Mouse (Mus musculus) kidney, embryonic 14.5 days (tissue): Measurements from ENCODE around the gene Ugt1a9. TPM values are rescaled to one million over a fixed set of nuclear protein-coding genes. Genes with fewer than 3 reads are reported as not detected.

Source experiments
- ATAC-seq: fragments of 200-750 bp; cut with Nextera tagmentation; 2 replicates; pipeline ENCODE4 v1.8.0; 2017; ENCODE audit warnings: moderate number of reproducible peaks, mild to moderate bottlenecking, moderate TSS enrichment, moderate library complexity; ENCODE audit not compliant: low FRiP score, low TSS enrichment
- H3K27ac ChIP-seq: fragments of 300-500 bp; sonication (generic); 2 replicates; pipeline ENCODE4 v1.5.1; 2014; ENCODE audit warnings: low read depth, mild to moderate bottlenecking, low read length, moderate library complexity, mixed read lengths
- H3K27me3 ChIP-seq: fragments of 300-500 bp; sonication (generic); 2 replicates; pipeline ENCODE4 v1.6.1; 2014; ENCODE audit warnings: mild to moderate bottlenecking, low read length; ENCODE audit not compliant: control insufficient read depth, insufficient read depth
- H3K36me3 ChIP-seq: fragments of 300-500 bp; sonication (generic); 2 replicates; pipeline ENCODE4 v1.6.1; 2014; ENCODE audit warnings: low read length, mixed read lengths; ENCODE audit not compliant: control insufficient read depth, insufficient read depth
- H3K4me1 ChIP-seq: fragments of 300-500 bp; sonication (generic); 2 replicates; pipeline ENCODE4 v1.6.1; 2014; ENCODE audit warnings: low read length, mixed read lengths; ENCODE audit not compliant: control insufficient read depth, insufficient read depth
- H3K4me2 ChIP-seq: fragments of 300-500 bp; sonication (generic); replicated peaks from 2 replicates; pipeline ENCODE4 v1.6.1; 2014; ENCODE audit warnings: low read depth, mild to moderate bottlenecking, low read length
- H3K4me3 ChIP-seq: fragments of 300-500 bp; sonication (generic); 2 replicates; pipeline ENCODE4 v1.5.1; 2014; ENCODE audit warnings: mild to moderate bottlenecking, low read length
- H3K9ac ChIP-seq: fragments of 300-500 bp; sonication (generic); 2 replicates; pipeline ENCODE4 v1.6.1; 2014; ENCODE audit warnings: low read depth, mild to moderate bottlenecking, low read length, moderate library complexity
- H3K9me3 ChIP-seq: fragments of 300-500 bp; sonication (generic); 2 replicates; pipeline ENCODE4 v1.6.1; 2016; ENCODE audit warnings: low read length; ENCODE audit not compliant: control insufficient read depth
- WGBS: fragments of 180-500 bp; shearing (Covaris S2); extraction: QIAGEN DNeasy Blood & Tissue Kit; methylation state at CpG from one replicate; pipeline ENCODE4 v1.1.7; 2014; 5-methylcytosine and 5-hydroxymethylcytosine counted together
- polyA plus RNA-seq: library from polyadenylated mRNA; unstranded; fragments of >200 nt; fragmentation: Nextera tagmentation; extraction: Ambion mirVana; gene quantifications from 2 replicates; pipeline ENCODE4 v1.2.1, GENCODE M21; 2014

Gene Ugt1a9
- polyA plus RNA-seq, 1 experiment from 2014 or later, result 2.5 TPM

DNA sequence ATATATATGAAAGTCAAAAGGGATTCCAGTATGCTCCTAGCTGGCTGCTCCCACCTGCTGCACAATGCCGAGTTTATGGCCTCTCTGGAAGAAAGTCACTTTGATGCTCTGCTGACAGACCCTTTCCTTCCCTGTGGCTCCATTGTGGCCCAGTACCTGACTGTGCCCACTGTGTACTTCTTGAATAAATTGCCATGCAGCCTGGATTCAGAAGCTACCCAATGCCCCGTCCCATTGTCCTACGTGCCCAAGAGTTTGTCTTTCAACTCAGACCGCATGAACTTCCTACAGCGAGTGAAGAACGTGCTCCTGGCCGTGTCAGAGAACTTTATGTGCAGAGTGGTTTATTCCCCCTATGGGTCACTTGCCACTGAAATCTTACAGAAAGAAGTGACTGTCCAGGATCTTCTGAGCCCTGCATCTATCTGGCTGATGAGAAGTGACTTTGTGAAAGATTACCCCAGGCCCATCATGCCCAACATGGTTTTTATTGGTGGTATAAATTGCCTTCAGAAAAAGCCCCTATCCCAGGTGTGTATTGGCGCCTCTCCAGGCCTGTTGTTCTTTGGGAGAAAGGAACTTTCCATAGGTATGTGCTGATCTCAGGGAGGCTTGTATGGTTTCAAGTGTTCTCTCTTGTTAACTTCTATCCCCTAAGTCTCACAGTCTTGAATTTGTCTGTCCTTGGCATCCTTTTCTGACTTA is 141.9 kb downstream of the Ugt1a9 start:
- no peaks in the 10 kb centered on the region for H3K4me1 ChIP-seq
- H3K27me3 ChIP-seq, result no peaks in the 10 kb centered on the region
- WGBS, result 61% methylated on average over 8 of the region's 8 CpGs
- no peak overlapping the region for H3K9ac ChIP-seq
- H3K36me3 ChIP-seq, result no peaks in the 10 kb centered on the region
- peaks cover 58% of the 10 kb centered on the region for H3K9me3 ChIP-seq
- no peak overlapping the region for H3K4me3 ChIP-seq
- H3K27ac ChIP-seq, result no peak overlapping the region
- peak; percentile 40; the same call in 1 of the 2 replicates for ATAC-seq
- no peak overlapping the region for H3K4me2 ChIP-seq

DNA sequence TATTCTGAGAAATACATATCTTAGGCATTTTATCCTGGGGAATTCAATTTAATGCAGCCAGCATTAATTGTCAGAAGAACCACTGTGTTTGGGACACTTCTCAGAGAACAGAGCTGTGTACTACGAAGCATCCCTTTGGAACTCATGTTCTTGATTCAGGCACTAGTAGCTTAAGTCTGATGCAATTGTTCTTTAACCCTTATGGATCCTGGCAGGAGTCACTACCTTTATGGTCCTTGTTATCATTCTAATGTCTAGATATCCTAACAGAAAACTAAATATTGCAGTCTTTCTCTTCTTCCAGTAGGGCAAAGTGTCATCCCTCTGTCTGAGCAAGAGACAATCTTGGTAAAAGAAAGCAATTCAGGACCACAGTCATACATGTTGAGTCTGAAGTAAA is 142.5 kb downstream of the Ugt1a9 start:
- Histone ChIP-seq H3K9me3 (peaks cover 60% of the 10 kb centered on the region), H3K4me3 (no peak overlapping the region), H3K27ac (no peak overlapping the region), H3K36me3 (no peaks in the 10 kb centered on the region), H3K4me1 (no peaks in the 10 kb centered on the region), H3K4me2 (no peak overlapping the region), H3K27me3 (no peaks in the 10 kb centered on the region), H3K9ac (no peak overlapping the region)
- ATAC-seq, result no peak
- 84% methylated on average over 1 of the region's 1 CpGs for WGBS

DNA sequence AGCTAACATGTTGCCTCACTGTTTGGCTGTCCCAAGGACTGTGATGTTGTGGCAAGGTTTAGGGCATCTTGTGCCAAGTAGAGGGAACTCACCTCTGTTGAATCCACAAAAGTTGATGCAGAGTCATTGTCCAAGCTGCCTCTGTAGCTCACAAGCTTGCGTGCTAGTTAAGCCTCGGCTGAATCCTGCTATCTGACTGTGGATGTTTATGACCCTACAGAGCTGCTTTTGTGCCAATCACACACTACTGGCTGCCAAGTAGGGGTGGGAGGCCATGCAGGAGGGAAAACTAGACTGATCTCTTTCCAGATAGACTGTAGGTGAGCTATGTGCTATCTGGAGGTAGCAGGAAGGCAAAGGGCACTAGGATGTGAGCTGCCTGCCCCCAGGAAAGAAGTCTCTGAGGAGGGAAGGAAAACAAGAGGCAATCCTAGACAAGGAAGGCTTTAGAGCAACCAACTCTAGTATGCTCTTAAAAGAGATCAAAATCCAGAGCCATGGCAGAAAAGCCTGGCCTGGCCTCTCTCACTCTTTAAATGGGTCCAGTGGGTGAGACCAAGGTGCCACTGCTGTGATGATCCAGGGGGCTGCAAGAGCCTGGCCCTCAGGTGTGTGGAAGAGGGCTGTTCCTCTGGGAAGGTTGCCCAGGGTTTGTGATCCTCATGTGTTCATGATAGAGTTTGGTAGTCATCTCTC is 143.3 kb downstream of the Ugt1a9 start:
- H3K4me1 ChIP-seq, result no peaks in the 10 kb centered on the region
- 76% methylated on average over 2 of the region's 2 CpGs for WGBS
- H3K27me3 ChIP-seq, result no peaks in the 10 kb centered on the region
- no peak overlapping the region for H3K4me2 ChIP-seq
- no peaks in the 10 kb centered on the region for H3K36me3 ChIP-seq
- no peak overlapping the region for H3K9ac ChIP-seq
- peaks cover 60% of the 10 kb centered on the region for H3K9me3 ChIP-seq
- H3K4me3 ChIP-seq, result no peak overlapping the region
- no peak overlapping the region for H3K27ac ChIP-seq
- no peak for ATAC-seq

DNA sequence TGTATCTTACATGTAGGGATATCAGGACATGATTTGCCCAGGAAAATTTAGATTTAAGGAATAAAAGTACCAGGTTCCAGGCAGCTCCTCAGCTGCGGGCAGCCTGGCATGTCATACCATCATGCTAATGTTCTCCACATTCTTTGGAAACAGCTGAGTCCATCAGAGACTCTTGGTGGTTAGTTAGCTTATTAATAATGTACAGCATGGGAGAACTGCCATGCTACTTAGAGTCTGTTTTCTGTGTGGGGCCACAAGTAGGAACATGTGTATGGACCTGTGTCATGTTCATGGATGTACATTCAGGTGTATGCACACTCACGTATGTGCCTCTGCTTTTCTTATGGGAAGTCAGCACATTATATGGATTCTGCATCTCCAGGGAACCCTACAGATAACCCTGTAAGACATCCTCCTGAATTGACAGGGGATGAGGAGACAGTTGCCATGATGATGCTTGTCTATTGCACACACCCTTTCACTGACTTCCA is 143.9 kb downstream of the Ugt1a9 start:
- Histone ChIP-seq H3K9me3 (peaks cover 60% of the 10 kb centered on the region), H3K36me3 (no peaks in the 10 kb centered on the region), H3K27me3 (no peaks in the 10 kb centered on the region), H3K4me3 (no peak overlapping the region), H3K4me2 (no peak overlapping the region), H3K9ac (no peak overlapping the region), H3K27ac (no peak overlapping the region), H3K4me1 (no peaks in the 10 kb centered on the region)
- no peak for ATAC-seq
- WGBS, result 83% methylated on average over 2 of the region's 2 CpGs

DNA sequence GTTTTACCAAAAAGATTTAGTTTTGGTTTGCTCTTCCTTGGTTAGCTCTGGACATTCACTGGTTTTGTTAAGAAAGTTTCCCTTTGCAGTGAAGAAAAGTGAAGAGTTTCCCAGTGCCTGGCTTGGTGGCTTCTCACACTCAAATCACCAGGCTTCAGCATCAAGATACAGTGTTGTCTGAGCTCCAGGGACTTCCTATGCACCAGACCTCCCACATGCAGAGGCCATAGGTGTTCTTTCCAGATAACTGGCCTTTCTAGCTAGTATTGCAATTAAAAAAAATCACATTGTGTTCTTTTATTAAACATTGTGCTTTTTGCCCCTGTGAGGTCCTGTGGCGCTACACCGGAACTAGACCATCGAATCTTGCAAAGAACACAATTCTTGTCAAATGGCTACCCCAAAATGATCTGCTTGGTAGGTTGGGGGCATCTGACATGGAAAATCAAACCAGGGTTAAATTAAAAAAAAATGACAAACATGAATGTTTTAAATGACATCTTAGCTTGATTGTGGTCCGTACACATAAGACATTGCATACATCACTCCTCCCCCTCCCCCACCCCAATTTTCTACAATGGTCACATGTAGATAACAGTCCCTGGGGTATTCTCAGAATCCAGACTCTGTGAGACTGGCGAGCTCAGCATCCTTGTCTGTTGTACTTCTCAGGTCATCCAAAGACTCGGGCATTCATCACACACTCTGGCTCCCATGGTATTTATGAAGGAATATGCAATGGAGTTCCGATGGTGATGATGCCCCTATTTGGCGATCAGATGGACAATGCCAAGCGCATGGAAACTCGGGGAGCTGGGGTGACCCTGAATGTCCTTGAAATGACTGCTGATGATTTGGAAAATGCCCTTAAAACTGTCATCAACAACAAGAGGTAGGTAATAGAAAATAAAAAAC is 145.1 kb downstream of the Ugt1a9 start:
- Histone ChIP-seq H3K36me3 (no peaks in the 10 kb centered on the region), H3K4me3 (no peak overlapping the region), H3K9me3 (peaks cover 60% of the 10 kb centered on the region), H3K27ac (no peak overlapping the region), H3K27me3 (no peaks in the 10 kb centered on the region), H3K9ac (no peak overlapping the region), H3K4me2 (no peak overlapping the region), H3K4me1 (no peaks in the 10 kb centered on the region)
- WGBS, result 73% methylated on average over 10 of the region's 10 CpGs
- no peak for ATAC-seq

DNA sequence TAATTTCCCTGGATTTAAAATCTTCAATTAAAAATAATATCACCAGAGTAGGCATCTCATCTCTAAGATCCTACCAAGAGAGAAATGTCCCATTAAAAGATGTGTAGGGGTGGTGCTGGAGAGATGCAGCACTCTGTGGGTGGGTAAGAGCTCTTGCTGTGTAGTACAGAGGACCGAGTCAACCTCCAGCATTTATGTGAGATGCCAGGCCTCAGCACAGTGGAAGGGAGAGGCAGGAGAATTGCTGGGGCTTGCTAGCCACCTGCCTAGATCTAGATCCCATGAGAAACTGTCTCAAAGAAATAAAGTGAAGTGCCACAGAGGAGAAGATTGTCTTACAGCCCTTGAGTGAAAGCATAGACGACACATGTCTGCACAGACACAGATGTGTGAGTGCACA is 146.0 kb downstream of the Ugt1a9 start:
- Histone ChIP-seq H3K36me3 (no peaks in the 10 kb centered on the region), H3K4me3 (no peak overlapping the region), H3K27ac (no peak overlapping the region), H3K9ac (no peak overlapping the region), H3K4me2 (no peak overlapping the region), H3K27me3 (no peaks in the 10 kb centered on the region), H3K9me3 (peaks cover 57% of the 10 kb centered on the region), H3K4me1 (no peaks in the 10 kb centered on the region)
- ATAC-seq, result no peak
- 60% methylated on average over 2 of the region's 2 CpGs for WGBS

DNA sequence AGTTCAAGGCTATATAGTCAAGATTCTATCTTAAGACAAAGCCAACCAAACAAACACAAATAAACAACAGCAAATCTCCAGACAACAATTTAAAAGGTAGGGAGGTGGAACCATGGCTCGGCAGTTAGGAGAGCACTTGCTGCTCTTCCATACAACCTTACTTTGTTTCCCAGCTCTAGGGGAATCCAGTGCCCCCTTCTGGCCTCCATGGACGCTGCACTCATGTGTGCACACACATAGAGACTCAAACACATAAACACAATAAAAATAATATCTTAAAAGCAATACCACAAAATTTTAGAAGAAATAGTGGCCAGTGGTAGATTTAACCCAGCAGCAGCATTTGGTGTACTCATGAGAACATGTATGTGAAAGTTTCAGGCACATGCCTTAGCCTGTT is 146.5 kb downstream of the Ugt1a9 start:
- no peak overlapping the region for H3K4me2 ChIP-seq
- H3K9me3 ChIP-seq, result peaks cover 53% of the 10 kb centered on the region
- no peak for ATAC-seq
- no peaks in the 10 kb centered on the region for H3K36me3 ChIP-seq
- WGBS, result 59% methylated on average over 2 of the region's 2 CpGs
- H3K27ac ChIP-seq, result no peak overlapping the region
- H3K4me1 ChIP-seq, result no peaks in the 10 kb centered on the region
- H3K27me3 ChIP-seq, result no peaks in the 10 kb centered on the region
- H3K4me3 ChIP-seq, result no peak overlapping the region
- H3K9ac ChIP-seq, result no peak overlapping the region

DNA sequence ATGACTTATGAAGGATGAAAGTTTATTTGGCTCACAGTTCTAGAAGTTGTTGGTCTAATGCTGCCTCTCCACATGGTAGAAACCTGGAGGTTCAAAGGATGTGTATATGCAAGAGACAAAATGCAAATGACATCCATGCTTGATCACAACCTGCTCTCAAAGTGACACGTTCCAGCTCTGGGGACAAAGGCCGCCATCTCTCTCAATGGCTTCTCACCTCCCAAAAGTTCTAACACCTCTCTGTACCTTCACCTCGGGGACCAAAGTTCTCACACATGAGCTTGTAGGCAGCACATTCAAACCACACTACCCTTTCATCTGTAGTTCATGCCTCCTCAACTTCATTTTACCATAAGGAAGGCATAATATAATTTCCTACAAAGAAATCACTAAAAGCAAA is 147.0 kb downstream of the Ugt1a9 start:
- no peak overlapping the region for H3K4me3 ChIP-seq
- H3K9me3 ChIP-seq, result peaks cover 51% of the 10 kb centered on the region
- 41% methylated on average over 3 of the region's 3 CpGs for WGBS
- no peak overlapping the region for H3K27ac ChIP-seq
- H3K9ac ChIP-seq, result no peak overlapping the region
- no peaks in the 10 kb centered on the region for H3K4me1 ChIP-seq
- ATAC-seq, result no peak
- H3K27me3 ChIP-seq, result no peaks in the 10 kb centered on the region
- no peak overlapping the region for H3K4me2 ChIP-seq
- H3K36me3 ChIP-seq, result no peaks in the 10 kb centered on the region
